Mouse (Mus musculus): ENCODE data around the gene Slx4ip. TPM values are rescaled to one million over a fixed set of nuclear protein-coding genes. Genes with fewer than 3 reads are reported as not detected.

Gene Slx4ip
- total RNA-seq, 2 experiments from 2014 or later, result 6.7 to 8.1 TPM

DNA sequence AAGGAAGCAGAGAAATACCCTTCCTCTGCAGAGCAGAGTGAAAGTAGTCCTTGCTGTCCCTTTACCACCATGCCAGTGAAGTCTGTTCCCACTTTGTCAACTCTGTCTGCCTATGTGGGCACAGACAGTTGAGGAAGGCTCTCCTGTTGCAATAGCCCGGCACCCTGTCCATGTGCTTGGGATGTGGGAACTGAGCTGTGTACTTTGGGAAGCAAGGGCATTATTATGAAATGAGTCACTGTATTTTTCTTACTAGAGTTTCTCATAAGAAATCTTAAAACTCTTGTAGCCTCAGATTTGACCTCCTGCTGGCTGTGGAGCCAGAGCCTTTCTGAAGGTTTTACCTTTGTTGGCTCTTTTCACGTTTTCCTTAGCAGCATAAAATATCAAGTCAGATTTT, 158.3 kb downstream of the Slx4ip start:
- DNase-seq (ENCODE audit: extremely low spot score in 1 of 2, low spot score in 1 of 2), result no peak

DNA sequence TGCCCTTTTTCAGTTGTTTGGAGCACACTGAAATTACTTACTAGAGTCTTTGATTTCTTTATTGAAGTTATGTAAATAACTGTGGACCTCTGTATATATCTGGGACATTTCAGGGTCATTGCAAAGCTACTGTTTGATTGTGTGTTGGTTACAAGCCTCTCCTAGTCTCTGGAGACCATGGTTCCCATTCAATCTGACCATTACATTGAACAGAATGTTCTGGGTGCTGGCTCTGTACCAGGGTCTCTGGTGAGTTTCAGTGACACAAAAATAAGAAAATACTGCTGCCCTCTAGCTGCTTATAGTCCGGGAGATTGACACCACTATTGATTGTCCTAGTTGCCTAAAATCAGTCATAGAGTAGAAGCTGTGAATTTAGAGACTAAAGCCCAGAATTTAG, 158.9 kb downstream of the Slx4ip start:
- no peak for DNase-seq (ENCODE audit: extremely low spot score in 1 of 2, low spot score in 1 of 2)

DNA sequence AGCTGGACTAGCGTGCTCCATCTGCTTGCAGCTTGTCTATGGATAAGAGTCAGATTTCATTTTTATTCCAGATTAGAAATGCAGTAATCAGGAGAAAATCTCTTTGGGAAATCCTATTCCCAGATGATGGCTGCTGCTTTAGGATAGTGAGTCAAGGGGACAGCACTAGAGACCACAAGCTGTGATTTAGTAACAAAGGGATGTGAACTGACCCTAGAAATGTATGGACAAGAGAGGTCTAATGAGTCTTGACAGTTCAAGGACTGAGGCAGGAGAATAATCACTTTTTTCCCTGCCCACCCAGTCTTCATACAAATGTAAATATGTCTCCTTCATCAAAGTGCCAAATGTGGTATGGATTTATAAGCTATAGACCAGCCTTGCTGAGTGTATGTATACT, 172.8 kb downstream of the Slx4ip start:
- no peak for DNase-seq (ENCODE audit: extremely low spot score in 1 of 2, low spot score in 1 of 2)

DNA sequence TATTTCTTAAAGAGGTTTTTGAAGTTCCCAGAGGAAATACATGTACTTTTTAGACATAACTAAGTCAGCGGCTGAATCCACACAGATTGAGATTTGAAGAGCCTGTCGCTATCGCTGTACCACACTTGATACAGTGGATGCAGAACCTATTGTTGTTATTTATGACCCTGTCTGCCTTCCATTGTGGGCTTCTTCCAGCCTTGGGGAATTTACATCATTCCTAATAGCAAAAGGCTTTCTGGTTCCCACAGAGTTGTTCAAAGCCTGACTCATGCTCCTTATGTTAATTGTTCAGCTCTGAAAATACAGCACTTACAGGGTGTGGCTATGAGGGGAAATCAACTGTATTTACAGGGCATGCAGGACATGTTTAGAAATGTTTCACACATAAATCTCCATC, 173.5 kb downstream of the Slx4ip start:
- no peak for DNase-seq (ENCODE audit: extremely low spot score in 1 of 2, low spot score in 1 of 2)

DNA sequence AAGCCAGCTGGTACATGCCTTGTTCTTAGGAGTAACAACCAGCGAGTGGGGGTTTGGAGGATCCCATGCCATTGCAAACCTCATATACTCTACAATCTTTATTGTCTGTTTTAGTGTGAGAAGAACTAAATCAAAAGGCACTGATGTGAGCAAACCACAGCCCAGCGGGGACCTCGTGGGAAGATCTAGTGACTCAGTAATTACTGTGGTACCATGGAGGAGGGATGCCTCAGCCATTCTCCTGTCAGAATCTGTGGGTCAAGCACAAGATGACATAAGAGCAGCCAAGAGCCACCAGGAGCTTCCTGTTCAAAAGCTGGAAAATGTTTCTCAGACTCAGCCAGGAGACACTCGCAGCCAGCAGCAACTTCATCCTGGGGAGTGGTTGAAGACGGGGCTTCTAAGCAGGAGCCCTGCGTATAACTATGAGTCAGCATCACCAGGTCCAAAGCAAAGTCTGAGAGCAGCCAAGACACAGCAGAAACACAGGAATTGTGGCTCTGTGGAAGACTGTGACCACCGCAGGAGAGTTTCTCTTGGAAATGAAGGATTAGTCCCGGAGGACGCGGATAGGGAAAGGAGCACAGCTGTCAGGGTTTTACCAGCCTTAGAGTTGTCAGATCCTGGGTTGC, 176.6 kb downstream of the Slx4ip start:
- no peak for DNase-seq (ENCODE audit: extremely low spot score in 1 of 2, low spot score in 1 of 2)

DNA sequence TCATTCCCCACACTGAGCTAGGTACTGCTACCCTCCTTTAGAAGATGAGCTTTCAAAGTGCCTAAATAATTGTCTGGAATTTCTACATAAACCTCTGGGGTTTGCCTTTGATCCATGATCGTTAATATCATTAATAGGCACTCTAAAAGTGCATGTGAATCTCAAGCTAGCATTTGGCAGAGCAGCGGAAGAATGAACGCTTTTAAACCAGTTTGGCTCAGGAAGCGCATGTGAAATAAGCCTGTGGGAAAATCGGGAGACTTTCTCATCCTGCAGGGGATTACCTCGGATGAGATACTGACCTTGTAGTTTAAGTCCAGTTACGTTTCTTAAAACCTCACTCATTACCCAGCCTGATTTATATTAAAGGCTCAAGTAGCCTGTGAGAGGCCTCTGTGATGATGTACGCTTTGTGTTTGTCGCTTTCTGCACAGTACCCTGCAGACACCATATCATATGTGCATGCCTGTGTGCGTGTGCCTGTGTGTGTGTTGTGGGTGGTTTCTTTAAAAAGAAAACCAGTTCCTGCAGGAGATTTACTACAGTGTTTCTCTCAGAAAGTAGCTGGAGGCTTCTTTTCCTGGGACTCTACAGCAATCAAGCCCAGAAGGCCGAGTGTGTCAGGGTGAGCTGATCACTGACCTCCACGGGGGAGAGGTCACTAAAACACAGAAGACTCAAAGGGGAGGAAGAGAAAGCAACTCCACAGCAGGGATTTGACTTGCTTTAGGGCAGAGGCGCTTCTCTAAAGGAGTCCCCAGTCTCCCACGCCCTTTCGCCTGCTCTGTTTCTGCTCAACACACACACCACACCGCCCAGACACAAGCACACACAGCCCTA, 182.7 kb downstream of the Slx4ip start:
- no peak for DNase-seq (ENCODE audit: extremely low spot score in 1 of 2, low spot score in 1 of 2)

DNA sequence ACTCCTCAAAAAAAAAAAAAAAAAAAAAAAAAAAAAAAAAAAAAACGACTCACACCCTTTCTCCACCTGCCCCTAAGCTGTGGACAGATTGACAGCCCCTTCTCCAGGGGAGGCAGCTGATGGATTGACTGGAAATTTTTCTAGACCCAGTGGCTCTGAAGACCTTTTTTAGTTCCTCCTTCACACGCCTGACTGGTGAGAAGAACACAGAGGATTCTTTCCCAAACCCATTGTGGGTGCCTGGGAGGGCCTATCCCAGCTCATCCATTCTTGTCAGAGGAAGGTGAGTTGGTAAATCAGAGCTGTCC, 183.2 kb downstream of the Slx4ip start:
- DNase-seq (ENCODE audit: extremely low spot score in 1 of 2, low spot score in 1 of 2), result no peak

DNA sequence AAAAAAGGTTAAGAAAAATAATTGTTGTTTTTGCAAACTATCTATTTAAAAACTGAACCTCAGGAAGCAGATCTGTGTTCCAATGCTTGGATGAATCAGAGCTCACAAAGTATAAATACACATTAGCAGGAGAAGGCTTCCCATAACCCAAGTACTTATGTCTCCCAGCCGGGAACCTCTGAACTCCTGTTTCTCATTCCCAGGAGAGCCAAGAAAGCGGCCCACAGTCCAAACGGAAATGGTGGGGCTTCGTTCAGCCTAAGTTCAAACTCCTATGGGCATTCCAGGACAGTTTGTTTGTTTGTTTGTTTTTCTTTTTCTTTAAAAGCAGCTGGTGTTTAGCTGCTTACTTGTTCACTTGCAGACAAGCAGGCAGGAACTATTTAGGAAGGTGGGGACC, 187.8 kb downstream of the Slx4ip start:
- DNase-seq (ENCODE audit: extremely low spot score in 1 of 2, low spot score in 1 of 2), result no peak

DNA sequence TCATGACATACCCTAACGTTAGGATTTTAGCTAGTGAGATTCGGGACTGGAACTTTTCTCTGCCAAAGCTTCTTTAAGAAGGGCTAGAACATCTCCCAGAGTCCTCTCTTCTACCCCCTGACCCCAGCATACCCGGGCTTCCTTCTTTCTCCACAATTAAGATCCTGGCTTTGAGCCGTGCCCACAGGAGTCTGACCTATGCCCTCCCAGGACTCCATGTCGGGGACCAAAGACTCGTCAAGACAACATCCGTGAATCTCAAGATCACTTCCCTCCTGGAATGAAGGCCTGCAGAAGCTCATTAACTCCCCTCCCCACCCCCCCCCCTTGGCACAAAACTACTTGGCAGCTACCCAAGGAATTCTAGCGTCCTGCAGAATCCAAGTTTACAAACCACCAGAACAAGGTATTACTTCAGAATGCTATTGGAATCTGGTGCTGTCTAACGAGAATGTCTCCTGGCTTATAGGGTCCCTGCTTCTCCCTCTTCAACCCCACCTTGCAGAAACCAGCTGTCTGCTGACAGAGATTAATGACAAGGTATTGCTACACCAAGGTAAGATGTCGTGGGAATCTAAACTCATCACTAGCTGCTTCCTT, 188.8 kb downstream of the Slx4ip start:
- DNase-seq (ENCODE audit: extremely low spot score in 1 of 2, low spot score in 1 of 2), result no peak

DNA sequence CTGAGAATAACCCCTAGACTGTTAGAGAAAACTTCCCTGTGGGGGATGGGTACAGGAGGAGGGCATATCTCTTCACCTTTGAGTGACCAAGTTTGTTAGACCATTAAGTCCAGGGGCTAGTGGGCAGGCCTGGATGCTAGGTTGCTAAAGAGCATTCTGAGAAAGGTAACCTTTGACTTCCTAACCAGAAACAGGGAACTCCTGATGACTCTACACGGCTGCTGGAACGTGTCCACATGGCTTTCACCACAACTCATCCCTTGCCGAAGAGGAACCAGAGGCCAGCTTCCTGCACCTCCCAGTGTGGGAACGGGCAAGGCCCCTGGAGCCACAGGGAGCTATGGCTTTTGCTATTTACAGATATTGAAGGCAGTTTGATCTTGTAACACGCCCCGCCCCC, 189.4 kb downstream of the Slx4ip start:
- no peak for DNase-seq (ENCODE audit: extremely low spot score in 1 of 2, low spot score in 1 of 2)

DNA sequence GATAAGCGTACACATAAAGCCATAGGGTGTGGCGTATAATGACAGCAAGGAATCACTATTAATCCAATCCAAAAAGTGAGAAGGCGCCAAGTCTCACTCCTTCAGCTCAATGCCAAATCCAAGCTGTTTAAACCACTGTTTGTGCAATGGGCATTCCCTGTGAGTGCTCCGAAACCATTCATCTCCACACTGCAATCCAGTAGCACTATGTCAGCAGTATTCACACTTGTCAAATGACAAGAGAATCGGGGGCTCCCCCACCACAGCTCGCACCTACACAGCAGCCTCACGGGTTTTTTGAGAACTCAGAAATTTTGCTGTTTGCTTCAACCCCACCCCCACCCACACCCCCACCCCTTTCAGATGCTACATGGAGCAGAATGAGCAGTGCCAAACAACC, 190.0 kb downstream of the Slx4ip start:
- no peak for DNase-seq (ENCODE audit: extremely low spot score in 1 of 2, low spot score in 1 of 2)

DNA sequence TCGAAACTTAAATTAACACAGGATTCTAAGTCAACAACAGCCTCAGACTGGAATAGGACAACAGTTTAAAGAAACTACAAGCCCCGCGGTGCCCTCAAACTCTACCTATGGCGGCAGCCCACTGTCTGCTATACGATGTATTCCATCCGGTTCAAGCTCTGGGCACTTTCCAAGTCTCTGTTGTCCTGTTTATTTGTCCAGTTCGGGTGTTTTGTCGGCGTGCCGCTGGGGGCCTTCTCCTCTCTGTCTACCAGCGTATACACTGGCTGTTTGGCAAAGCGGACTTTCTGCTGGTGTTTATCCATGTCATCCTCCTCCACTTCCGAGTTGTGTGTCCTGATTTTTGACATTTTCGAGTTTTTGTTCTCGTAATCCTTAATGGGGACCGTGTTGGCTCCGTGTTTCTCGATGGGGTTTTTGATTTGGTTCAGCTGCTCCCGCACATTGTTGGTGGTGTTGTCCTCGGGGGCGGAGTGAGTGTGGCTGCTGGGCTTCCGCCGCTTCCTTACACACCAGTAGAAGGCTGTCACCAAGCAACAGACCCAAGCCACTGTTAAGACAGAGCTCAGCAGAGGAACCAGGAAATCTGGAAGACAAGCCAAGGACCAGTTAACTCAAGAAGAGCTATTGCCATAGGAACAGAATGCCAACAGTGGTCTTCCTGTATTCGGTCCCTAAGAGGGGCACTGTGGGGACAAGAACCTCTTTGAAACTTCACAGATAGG, 192.0 kb downstream of the Slx4ip start:
- DNase-seq (ENCODE audit: extremely low spot score in 1 of 2, low spot score in 1 of 2), result peak in 1 of 2 experiments; percentile 18

DNA sequence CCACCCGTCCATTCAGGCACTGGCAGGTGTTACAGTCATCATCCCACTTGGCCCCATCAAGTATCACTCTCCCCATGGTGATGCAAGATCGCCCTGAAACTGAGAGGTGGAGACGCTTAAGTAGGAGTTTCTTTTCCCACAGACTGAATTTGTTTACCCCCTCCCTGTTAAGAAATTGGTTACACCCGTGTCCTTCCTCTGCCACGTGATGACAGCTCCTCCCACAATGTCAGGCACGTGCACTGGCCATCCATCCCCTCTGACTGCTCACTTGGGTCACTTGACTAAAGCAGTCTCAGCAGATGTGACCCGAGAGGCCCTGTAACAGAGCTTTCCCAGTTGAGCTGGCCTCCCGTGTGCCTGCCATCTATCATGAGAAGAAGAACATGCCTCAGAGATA, 194.2 kb downstream of the Slx4ip start:
- no peak for DNase-seq (ENCODE audit: extremely low spot score in 1 of 2, low spot score in 1 of 2)

DNA sequence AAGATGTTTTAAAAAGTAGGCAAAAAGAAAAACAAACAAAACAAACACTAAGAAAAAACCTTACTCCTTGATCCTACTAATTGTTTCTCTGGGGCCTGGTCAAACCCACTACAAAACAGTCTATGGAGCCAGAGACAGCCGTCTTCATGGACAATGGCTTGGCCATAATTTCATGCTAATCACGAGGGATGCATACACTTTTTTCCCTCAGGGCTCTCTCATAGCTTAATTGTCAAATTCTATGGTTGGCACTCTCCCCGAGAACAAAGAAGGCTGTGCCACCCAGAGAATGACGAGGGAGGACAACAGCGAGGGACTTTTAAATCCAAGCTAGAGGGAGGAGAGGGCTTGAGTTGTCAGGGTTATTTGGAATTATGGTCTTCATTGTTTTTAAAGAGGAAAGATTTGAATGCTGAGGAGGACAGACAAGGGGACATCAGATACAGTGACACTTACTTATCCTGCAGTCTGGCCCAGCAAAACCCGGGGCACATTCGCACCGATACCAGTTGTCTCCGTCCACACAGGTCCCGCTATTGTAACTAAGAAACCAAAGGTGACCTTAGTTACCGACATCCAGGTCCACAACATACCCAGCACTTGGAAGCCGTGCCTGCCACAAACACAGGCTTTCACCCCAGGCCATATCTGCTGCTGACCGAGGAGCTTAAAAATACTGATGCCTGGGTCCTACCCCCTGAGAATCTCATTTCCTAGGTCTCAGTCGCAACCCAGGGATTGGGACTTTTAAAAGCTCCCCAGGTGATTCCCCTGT, 195.8 kb downstream of the Slx4ip start:
- no peak for DNase-seq (ENCODE audit: extremely low spot score in 1 of 2, low spot score in 1 of 2)

DNA sequence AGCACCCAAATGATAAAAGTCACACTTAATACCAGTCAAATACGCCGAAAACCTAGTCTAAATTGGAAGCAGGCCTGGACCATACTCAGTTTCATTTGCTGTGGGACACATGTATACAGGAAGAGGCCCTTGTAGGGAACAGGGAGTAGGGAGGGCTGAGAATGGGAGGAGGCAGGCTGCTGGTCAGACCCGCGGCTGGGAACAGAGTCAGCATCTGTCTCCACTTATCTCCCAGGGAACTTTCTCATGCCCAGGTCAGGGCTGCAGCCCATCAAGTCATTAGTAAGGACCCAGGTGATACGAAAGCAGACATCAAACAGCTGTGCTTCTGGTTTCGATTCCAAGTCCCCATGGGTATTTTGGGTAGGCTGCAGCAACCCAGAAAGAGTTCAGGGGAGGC, 196.7 kb downstream of the Slx4ip start:
- no peak for DNase-seq (ENCODE audit: extremely low spot score in 1 of 2, low spot score in 1 of 2)

DNA sequence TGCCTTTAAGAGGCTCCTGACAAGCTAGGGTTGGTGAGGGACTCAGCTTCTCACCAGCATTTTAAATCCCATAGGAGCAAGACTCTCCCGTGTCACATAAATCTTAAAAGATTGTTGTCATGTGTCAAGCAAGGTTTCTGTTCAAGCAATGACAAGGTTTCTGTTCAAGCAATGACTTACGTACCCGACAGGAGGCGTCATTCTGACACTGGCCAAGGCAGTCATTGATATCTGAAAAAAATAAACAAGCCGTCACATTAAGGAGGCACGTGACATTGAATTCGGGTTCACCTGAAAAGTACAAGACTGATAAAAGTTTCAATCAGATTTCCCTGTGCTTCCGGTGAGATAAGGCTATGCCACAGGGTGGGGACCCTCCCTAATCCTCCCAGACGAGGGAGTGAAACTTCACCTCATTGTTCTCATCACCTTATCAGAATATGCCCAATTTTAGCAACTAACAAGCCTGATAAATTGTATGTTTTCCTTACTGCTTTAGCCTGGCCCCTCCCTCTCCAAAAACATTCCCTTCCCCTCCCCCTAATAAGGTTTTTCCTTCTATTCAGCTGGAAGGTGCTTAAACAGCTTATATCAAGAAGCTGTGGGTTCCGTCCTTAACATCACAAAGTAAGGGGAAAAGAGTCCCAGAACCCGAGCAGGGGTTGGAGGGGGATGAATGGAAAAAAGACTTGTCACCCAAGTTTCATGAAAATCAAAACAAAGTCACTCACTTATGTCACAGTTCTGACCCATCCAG, 200.9 kb downstream of the Slx4ip start:
- DNase-seq (ENCODE audit: extremely low spot score in 1 of 2, low spot score in 1 of 2), result no peak

DNA sequence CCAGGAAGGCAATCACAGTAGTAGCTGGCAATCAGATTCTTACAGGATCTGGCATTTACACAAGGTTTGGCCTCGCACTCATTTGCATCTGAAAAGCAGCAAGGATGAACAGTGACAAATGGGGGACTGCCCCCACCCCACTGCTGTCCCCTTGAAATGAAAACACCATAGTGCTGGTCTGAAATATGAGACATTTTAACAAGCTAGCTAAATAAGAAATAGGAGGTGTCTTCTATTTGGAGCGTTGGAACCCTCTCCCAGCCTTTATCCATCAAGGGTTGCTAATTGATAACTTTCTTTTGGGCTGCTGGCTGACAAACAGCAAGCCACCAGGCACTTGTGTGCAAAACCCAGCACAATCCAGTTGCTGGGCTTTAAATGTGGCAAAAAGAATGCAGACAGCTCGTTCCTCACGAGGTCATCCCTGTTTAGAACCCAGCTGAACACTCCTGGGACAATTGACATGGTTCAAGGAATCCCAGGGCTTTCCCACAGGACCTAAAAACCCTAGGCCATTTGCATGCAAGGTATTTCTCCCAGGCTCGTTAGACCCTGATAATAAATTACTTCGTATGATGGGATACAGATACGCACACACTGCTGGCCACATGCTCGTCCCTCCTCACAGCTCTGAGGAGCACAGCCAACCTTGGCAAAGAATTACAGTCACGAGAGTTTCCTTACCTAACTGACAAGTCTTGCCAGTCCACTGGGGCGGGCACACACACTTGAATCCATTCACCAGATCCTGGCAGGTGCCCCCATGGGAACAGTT, 201.7 kb downstream of the Slx4ip start:
- no peak for DNase-seq (ENCODE audit: extremely low spot score in 1 of 2, low spot score in 1 of 2)

DNA sequence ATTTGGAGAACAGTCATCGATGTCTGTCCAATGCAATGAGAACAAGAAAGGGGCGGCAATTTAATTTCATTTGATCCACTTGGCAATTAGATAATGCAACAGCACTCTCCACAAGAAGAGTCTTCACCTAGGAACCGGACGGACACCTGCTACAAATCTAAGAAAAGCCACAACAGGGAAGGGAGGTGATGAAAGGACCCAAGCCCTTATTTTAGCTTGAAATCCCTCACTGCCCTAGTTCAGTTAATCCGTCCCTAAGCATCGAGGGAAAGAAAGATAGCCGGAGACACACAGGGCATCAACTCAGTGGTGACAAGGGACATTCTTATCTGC, 202.2 kb downstream of the Slx4ip start:
- no peak for DNase-seq (ENCODE audit: extremely low spot score in 1 of 2, low spot score in 1 of 2)

DNA sequence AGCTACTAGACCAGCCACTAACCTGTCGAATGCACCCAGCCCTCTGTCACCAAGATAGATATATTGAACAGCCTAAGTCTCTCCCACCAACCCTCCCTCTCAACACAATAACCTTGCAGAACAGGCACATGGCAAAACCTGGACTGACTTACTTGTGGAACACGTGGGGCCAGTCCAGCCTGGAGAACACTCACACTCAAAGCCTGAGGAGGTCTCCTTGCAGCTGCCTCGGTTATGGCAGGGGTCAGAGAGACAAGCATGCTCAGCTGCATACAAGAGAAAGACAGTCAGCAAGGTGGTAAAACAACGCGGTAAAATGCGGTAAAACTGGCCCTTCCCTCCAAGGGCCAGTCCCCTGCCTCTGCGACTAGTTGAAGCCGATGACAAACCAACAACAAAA, 203.3 kb downstream of the Slx4ip start:
- no peak for DNase-seq (ENCODE audit: extremely low spot score in 1 of 2, low spot score in 1 of 2)
